Mouse (Mus musculus) liver, embryonic 14.5 days (tissue): ENCODE measurements around the gene Ddx20. TPM values are rescaled to one million over a fixed set of nuclear protein-coding genes. Genes with fewer than 3 reads are reported as not detected.

ENCODE experiments used
- ATAC-seq: fragments of 200-750 bp; cut with Nextera tagmentation; 2 replicates; pipeline ENCODE4 v1.8.0; 2017; ENCODE audit warnings: moderate number of reproducible peaks, mild to moderate bottlenecking, moderate library complexity; ENCODE audit not compliant: insufficient read depth
- DNase-seq, 3 experiments: peaks; one replicate each; pipeline ENCODE4 v3.0.0-alpha.2; 2012 to 2013; ENCODE audit warnings: low read depth in 3 of 3, low spot score in 3 of 3
- H3K27ac ChIP-seq: fragments of 300-500 bp; sonication (generic); 2 replicates; pipeline ENCODE4 v1.5.1; 2014; ENCODE audit warnings: moderate library complexity, mild to moderate bottlenecking, control low read depth, inconsistent platforms
- H3K27me3 ChIP-seq: fragments of 300-500 bp; sonication (generic); 2 replicates; pipeline ENCODE4 v1.6.1; 2014; ENCODE audit warnings: mild to moderate bottlenecking, low read length, moderate library complexity; ENCODE audit not compliant: control insufficient read depth, insufficient read depth
- H3K36me3 ChIP-seq: fragments of 300-500 bp; sonication (generic); replicated peaks from 2 replicates; pipeline ENCODE4 v1.6.1; 2014; ENCODE audit warnings: low read depth; ENCODE audit not compliant: control insufficient read depth, insufficient read depth
- H3K4me1 ChIP-seq, 2 experiments: fragments of 200-500 bp in 1 of 2; fragments of 300-500 bp in 1 of 2; sonication (generic) in 1 of 2; replicated peaks; 2 replicates each; pipeline ENCODE4 v1.6.1; 2012 to 2014; ENCODE audit warnings: antibody characterized with exemption in 1 of 2, inconsistent platforms in 1 of 2, low read length in 1 of 2; ENCODE audit not compliant: control insufficient read depth in 2 of 2, insufficient read depth in 2 of 2
- H3K4me2 ChIP-seq: fragments of 300-500 bp; sonication (generic); 2 replicates; pipeline ENCODE4 v1.6.1; 2014; ENCODE audit warnings: low read depth, mild to moderate bottlenecking, control low read depth, moderate library complexity
- H3K4me3 ChIP-seq, 2 experiments: fragments of 200-500 bp in 1 of 2; fragments of 300-500 bp in 1 of 2; sonication (generic) in 1 of 2; 2 replicates each; pipeline ENCODE4 v1.5.1; 2012 to 2014; ENCODE audit warnings: low read depth in 2 of 2, low read length in 2 of 2, mild to moderate bottlenecking in 2 of 2, control low read depth in 1 of 2, inconsistent platforms in 1 of 2, moderate library complexity in 1 of 2; ENCODE audit not compliant: insufficient read depth in 1 of 2
- H3K9ac ChIP-seq: fragments of 300-500 bp; sonication (generic); replicated peaks from 2 replicates; pipeline ENCODE4 v1.6.1; 2014; ENCODE audit warnings: mild to moderate bottlenecking, control low read depth, moderate library complexity
- H3K9me3 ChIP-seq: fragments of 300-500 bp; sonication (generic); 2 replicates; pipeline ENCODE4 v1.6.1; 2016; ENCODE audit warnings: low read length, mixed read lengths; ENCODE audit not compliant: control insufficient read depth
- CTCF ChIP-seq: IDR thresholded peaks from 2 replicates; pipeline ENCODE4 v1.5.1; 2016; ENCODE audit warnings: antibody characterized with exemption, low read depth, control low read depth
- EP300 ChIP-seq: IDR thresholded peaks from 2 replicates; pipeline ENCODE4 v1.6.1; 2016; ENCODE audit warnings: antibody characterized with exemption, low read depth
- WGBS: fragments of 180-500 bp; shearing (Covaris S2); extraction: QIAGEN DNeasy Blood & Tissue Kit; methylation state at CpG from one replicate; pipeline ENCODE4 v1.1.7; 2014; ENCODE audit not compliant: insufficient replicate concordance; 5-methylcytosine and 5-hydroxymethylcytosine counted together
- polyA plus RNA-seq, 2 experiments: library from polyadenylated mRNA; depleted of rRNA in 1 of 2; stranded (reverse) in 1 of 2; unstranded in 1 of 2; fragments of >200 nt; fragmentation: Nextera tagmentation in 1 of 2; extraction: Ambion mirVana in 1 of 2; gene quantifications; 2 replicates each; pipeline versions ENCODE4 v1.2.1 to v1.2.3; 2012 to 2014

Ddx20 gene
- polyA plus RNA-seq, 2 experiments: 8.1 to 19.6 TPM

GRCm38 (mm10) chr3:105686394-105687323, 715 bp downstream of the Ddx20 start:
- Histone ChIP-seq H3K4me3 (peak overlapping the region; percentile 73 to 96), H3K27me3 (no peaks in the 10 kb centered on the region), H3K9me3 (no peaks in the 10 kb centered on the region), H3K4me1 (peaks cover 6 to 8% of the 10 kb centered on the region in 2 experiments), H3K9ac (peak overlapping the region; percentile 68), H3K4me2 (peak overlapping the region; percentile 90), H3K36me3 (peaks cover 17% of the 10 kb centered on the region), H3K27ac (peak overlapping the region; percentile 5)
- DNase-seq: no peak
- peak; percentile 54 for ATAC-seq
- TF ChIP-seq EP300: no peak
- TF ChIP-seq CTCF: no peak
- WGBS: 4% methylated on average over 60 of the region's 60 CpGs

- no peaks in the 10 kb centered on the region for H3K9me3 ChIP-seq
- no peak overlapping the region for H3K4me2 ChIP-seq
- peaks cover 43% of the 10 kb centered on the region for H3K36me3 ChIP-seq
- H3K27me3 ChIP-seq: no peaks in the 10 kb centered on the region
- no peak for ATAC-seq
- no peak for DNase-seq
- no peak overlapping the region for H3K4me3 ChIP-seq
- 84% methylated on average over 7 of the region's 7 CpGs for WGBS
- H3K9ac ChIP-seq: no peak overlapping the region
- TF ChIP-seq CTCF: no peak
- TF ChIP-seq EP300: no peak
- no peaks in the 10 kb centered on the region for H3K4me1 ChIP-seq
- no peak overlapping the region for H3K27ac ChIP-seq
Measured at GRCm38 (mm10) chr3:105680346-105680745, 7.0 kb downstream of the Ddx20 start.

GRCm38 (mm10) chr3:105675932-105676331, 11.4 kb downstream of the Ddx20 start:
- H3K27me3 ChIP-seq: no peaks in the 10 kb centered on the region
- DNase-seq: no peak
- peaks cover 26% of the 10 kb centered on the region for H3K36me3 ChIP-seq
- H3K4me3 ChIP-seq: no peak overlapping the region
- no peak overlapping the region for H3K9ac ChIP-seq
- no peak overlapping the region for H3K27ac ChIP-seq
- H3K9me3 ChIP-seq: no peaks in the 10 kb centered on the region
- TF ChIP-seq EP300: no peak
- no peaks in the 10 kb centered on the region for H3K4me1 ChIP-seq
- 33% methylated on average over 2 of the region's 2 CpGs for WGBS
- H3K4me2 ChIP-seq: no peak overlapping the region
- ATAC-seq: no peak

- ATAC-seq: no peak
- Histone ChIP-seq H3K4me3 (no peak overlapping the region), H3K4me2 (no peak overlapping the region), H3K27ac (no peak overlapping the region), H3K4me1 (no peaks in the 10 kb centered on the region), H3K36me3 (peaks cover 18% of the 10 kb centered on the region), H3K9ac (no peak overlapping the region), H3K9me3 (no peaks in the 10 kb centered on the region), H3K27me3 (no peaks in the 10 kb centered on the region)
- DNase-seq: peak; percentile 58 to 64 (median 60)
- 23% methylated on average over 7 of the region's 7 CpGs for WGBS
- no peak for TF ChIP-seq EP300
- TF ChIP-seq CTCF: peak; percentile 92
Measured at GRCm38 (mm10) chr3:105674595-105675218, 12.7 kb downstream of the Ddx20 start.

GRCm38 (mm10) chr3:105670801-105671200, 16.6 kb downstream of the Ddx20 start:
- no peak for ATAC-seq
- Histone ChIP-seq H3K4me1 (no peaks in the 10 kb centered on the region), H3K27me3 (no peaks in the 10 kb centered on the region), H3K9me3 (no peaks in the 10 kb centered on the region), H3K27ac (no peak overlapping the region), H3K4me3 (no peak overlapping the region), H3K36me3 (no peaks in the 10 kb centered on the region), H3K9ac (no peak overlapping the region), H3K4me2 (no peak overlapping the region)
- no peak for TF ChIP-seq CTCF
- TF ChIP-seq EP300: no peak
- WGBS: 52% methylated on average over 1 of the region's 1 CpGs
- DNase-seq: no peak
